Mouse (Mus musculus): ENCODE data around the gene Lim2.
"Not testable (repeated sequence)": the region's sequence is repeated elsewhere in the genome, so short reads cannot be mapped to it uniquely, and the experiment has no call there.

The Lim2 gene

DNA sequence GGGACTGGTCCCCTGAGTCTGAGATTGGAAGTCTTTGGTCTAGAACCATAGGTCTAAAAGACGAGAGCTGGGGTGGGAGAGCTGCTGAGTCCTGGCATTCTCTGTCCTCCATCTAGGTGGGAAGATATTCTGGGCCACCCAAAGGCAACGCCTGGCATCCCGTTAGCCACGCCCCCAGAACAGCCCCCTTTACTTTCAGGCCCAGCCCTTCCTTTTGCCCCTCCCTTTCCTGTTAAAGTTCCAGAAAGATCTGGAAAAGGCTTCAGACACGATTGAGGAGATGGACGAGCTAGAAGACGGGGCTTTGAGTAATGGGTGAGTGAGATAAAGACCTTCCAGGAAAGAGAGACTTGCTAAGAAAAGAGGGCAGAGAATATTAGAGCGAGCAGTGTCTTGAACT is at the start of gene Lim2:
Gene Lim2, plus strand, starts transcription at position 265 of the 400 bp plus-strand sequence.
- no peak for DNase-seq (ENCODE audit: low spot score in 2 of 2)

DNA sequence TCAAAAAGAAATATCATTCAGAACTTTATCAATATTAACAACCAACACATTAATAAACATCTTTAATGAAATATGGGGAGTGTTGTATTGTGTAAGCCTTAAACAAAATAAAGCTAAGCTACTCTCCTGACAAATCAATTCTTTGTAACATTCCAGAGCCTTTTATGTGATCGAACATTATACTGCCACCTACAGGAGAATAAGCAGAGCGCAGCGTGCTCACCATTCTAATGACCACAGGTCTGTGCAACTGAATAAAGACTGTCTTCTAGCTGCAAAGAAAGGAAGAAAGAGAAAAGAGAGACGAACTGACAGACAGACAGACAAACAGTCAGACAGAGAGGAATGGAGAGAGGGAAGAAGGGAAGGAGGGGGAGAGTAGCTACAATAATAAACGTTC is 49.2 kb upstream of the Lim2 start:
- DNase-seq (ENCODE audit: low spot score in 2 of 2), result no peak

DNA sequence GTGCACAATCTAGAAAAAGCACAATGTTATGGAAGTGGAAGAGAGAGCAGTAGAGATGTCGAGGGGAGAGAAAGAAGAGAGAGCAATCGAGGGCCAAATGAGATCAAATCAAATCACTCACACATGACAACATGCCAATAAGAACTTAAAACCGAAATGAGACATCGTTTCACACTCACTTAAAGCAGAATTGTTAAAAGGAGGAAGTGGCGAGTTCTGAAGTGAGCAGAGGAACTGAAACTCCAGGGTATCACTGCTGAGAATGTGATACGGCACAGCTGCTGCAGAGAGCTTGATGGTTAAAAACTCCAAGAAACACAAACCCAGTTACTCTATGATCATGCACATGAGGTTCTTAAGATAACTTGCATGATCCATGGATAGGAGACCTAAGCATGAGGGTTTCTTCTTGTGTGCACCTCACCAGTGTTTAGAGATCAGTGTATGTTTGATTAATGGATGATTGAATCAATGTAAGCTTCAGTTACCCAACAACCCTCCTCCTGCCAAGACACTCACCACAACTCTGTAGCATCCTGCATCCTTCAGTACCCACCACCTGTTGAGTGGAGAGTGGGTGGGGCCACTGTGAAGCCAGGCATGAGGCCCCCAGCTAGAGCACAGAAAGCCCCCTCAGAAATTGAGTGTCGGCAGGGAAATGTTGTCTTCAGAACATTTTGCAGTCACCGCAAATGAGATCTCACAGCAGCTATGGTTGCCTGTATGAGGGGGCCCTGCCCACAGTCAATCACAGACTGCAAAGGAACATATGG is 34.9 kb upstream of the Lim2 start:
- no peak for DNase-seq (ENCODE audit: low spot score in 2 of 2)

DNA sequence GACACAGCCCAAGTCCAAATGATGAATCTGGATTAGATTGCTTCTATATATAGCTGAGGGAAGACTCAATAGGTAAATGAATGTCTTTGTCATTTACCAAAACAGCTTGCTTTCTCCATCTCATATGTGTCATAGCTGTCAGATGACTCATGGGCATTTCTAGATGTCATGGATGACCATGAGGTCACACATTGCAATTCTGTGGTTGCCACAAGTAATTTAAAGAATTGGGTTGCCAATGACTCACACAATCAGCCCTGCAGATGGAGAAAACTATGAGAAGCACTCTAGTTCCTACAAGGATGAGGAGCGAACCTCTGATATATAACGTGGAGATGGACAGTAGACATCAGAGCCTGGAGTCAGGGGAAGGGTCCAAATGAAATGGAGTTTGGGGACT is 28.0 kb upstream of the Lim2 start:
- DNase-seq (ENCODE audit: low spot score in 2 of 2), result no peak

DNA sequence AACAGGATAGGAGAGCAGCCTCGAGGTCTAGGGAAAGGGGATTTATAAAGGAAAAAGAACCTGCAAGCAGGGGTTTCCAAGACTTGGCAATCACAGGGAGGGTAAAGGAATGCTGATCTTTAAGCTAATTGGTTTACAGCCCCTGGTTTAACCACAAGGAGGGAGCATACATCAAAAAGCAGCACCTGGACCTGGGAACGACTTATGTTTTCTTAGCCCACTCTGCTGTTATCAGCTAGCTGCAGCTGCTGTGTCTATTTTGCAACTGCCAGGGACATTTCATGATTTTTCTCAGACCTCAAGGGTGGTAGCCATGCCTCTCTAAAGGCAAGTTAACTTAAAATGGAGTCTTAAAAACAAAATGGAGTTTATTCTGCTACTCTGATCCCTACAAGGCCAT is 24.8 kb upstream of the Lim2 start:
- DNase-seq (ENCODE audit: low spot score in 2 of 2), result no peak

DNA sequence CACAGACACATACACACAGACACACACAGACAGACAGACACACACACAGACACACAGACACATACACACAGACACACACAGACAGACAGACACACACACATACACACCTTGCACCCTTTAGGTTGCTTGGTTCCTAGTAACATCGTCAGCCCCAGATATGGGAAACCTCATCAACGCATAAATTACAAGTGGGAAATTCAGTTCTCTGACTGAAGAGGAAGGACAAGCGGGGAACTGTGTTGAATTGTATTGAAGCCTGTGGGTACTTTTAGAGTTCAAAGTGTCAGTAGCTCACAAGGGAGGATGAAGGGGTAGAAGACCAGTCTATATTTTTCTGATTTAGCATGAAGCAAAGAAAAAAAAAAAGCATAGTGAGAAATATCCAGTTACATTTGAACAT is 19.9 kb upstream of the Lim2 start:
- no peak for DNase-seq (ENCODE audit: low spot score in 2 of 2)

DNA sequence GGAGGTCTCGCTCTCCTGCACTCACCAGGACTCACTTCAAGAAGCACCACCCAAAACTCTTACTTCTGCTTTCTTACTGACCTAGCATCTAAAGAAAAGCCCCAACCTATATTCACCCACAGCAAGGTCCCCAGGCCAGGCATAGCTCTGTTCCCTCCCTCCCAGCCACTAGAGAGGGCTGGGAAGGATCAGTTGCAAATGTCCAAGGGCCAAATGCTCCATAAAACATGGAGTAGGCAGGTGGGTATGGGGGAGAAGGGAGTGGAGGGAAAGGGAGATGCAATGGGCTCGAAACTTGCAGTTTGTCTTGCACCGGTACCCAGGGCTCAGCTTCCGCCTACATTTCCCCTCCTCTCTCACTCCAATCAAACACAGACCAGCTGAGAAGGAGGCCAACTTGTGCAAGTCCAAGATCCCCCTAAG is 19.3 kb upstream of the Lim2 start, which contains the start of gene Siglecg:
Gene Siglecg, plus strand, starts transcription at position 74 of the 423 bp plus-strand sequence.
- DNase-seq (ENCODE audit: low spot score in 2 of 2), result no peak

DNA sequence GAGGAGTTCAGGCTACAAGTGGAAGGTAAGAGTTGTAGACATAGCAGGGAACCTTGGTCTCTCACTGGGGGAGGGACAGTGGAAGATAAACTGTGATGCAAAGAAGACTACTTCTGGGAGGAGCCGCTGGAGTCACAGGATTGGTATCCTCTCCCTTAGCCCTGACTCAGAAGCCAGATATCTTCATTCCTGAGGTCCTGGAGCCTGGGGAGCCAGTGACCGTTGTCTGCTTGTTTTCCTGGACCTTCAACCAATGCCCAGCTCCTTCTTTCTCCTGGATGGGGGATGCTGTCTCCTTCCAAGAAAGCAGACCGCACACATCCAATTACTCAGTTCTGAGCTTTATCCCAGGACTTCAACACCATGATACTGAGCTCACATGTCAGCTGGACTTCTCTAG is 18.4 kb upstream of the Lim2 start:
- no peak for DNase-seq (ENCODE audit: low spot score in 2 of 2)

DNA sequence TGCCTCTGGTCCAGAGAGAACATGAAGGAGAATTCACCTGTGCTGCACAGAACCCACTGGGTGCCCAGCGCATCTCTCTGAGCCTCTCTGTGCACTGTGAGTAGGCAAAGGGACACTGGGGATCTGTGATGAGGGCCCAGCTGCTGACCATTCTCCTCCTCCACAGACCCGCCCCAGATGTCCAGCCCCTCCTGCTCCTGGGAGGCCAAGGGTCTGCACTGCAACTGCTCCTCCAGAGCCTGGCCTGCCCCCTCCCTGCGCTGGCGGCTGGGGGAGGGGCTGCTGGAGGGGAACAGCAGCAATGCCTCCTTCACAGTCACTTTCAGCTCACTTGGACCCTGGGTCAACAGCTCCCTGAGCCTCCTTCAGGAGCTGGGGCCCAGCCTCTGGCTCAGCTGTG is 15.7 kb upstream of the Lim2 start:
- DNase-seq (ENCODE audit: low spot score in 2 of 2), result not testable (repeated sequence)

DNA sequence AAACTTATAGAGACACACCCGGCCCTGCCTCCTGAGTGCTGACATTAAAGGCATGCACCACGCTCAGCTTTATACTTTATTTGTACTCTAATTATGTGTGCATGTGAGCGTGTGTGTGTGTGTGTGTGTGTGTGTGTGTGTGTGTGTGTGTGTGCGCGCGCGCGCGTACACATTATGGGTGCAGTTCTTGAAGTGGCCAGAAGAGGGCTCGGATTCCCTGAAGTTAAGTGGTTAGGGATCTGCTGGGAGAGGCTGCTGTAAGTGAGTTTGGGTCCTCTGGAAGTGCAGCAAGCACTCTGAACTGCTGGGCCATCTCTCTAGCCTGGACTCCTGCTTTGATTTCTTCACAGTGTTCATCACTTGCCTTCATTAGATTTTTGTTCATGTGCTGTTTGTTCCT is 10.2 kb upstream of the Lim2 start:
- no peak for DNase-seq (ENCODE audit: low spot score in 2 of 2)

DNA sequence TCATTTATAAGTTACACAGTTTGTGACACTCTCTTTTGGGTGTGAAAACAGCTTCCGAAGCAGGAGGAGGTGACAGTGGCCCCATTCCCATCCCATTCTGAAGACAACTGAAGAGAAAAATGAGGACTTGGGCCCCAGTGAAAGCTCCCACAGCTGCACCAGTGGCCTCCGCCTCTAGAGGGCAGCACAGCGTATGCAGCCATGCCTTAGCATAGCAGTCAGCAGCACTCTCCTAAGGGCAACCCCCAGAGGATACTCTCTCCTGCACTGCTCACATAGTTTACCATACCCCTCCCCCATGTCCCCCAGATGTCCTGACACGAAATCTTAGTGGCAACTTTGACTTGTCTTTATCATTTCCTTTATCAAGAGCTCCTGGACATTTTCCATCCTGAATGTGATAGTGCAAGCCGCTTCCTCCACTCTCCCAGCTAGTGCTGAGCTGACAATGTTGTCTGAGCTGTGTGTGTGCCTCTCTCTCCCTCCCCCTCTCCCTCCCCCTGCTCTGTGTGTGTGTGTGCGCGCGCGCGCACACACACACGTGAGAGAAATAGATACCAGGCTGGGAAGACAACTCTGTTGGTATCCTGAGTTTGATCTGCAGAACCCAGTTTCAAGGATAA is 4.4 kb upstream of the Lim2 start:
- DNase-seq (ENCODE audit: low spot score in 2 of 2), result peak; percentile 55 to 62

DNA sequence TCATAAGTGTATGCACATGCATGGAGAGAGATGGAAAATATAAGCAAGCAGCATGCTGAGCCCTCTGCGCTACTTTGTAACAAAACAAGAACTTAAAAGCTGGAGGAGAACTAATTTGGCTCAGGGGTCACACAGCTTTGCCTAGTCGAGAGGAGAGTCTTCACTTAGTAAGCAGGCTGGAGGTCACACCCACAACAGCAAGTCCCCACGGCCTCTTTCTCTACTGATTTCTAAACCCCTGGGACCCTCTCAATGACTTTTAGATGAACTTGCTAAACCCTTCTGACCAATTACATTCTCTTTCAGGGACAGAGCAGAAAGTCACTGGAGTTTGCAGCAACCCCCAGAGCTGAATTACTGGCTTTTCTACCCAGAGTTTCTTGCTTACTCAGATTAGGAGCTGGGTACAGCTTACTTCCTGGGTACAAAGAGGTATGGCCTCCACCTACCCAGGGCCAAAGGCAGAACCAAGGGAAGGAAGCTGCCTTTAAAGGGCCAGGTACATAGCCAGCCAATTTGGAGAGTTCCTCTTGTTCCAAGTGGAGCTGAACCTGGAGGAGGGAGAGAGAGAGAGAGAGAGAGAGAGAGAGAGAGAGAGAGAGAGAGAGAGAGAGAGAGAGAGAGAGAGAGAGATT is 3.4 kb upstream of the Lim2 start:
- DNase-seq (ENCODE audit: low spot score in 2 of 2), result no peak

DNA sequence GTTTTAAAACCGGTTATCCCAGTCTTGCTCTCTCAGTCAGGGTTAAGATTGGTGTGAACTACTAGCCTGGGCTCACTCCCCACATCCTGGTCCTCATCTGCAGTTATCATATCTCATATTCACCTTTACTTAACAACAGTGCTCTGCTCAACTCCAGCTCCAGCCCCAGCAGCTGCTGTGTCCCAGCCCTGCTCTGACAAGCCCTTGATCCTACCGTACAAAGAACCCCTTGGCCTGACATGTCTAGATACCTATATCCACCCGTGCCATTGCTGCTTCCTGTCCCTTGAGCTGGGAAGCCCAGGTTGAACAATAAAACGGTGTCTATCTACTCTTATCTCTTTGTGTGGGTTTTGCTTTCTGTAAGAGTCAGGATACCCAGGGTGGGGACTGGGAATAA is 2.0 kb downstream of the Lim2 start:
- DNase-seq (ENCODE audit: low spot score in 2 of 2), result no peak

DNA sequence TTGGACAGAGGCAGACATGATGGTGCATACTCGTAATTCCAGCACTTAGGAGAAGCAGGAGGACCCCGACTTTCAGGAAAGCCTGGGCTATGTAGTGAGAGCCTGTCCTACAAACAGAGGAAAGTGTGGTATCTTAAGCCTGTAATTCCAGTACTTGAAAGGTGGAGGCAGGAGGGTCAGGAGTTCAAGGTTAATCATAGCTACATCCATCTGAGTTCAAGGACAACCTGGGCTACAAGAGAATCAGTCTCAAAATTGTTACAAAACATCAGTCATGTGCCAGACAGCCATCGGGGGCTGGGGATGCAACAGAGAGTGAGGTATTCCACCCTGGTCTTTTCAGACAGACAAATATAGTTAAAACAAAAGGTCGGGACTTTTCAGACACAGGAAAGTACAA is 5.4 kb downstream of the Lim2 start:
- no peak for DNase-seq (ENCODE audit: low spot score in 2 of 2)

DNA sequence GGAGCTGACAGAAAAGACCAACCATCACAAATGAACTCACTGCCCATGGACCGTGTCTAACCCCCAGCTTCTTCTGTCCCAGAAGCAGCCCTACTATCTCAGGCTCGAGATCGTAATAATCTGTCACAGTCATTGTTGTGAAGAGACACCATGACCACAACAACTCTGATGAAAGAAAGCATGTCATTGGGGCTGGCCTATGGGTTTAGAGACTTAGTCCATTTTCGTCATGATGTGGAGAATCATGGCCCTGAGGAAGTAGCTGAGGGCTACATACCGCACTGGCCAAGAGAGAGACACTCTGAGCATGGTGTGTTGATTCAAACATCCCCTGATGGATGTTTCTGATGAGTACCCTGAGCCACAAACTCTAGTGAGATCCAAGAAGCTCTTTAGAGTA is 7.2 kb downstream of the Lim2 start:
- DNase-seq (ENCODE audit: low spot score in 2 of 2), result no peak

DNA sequence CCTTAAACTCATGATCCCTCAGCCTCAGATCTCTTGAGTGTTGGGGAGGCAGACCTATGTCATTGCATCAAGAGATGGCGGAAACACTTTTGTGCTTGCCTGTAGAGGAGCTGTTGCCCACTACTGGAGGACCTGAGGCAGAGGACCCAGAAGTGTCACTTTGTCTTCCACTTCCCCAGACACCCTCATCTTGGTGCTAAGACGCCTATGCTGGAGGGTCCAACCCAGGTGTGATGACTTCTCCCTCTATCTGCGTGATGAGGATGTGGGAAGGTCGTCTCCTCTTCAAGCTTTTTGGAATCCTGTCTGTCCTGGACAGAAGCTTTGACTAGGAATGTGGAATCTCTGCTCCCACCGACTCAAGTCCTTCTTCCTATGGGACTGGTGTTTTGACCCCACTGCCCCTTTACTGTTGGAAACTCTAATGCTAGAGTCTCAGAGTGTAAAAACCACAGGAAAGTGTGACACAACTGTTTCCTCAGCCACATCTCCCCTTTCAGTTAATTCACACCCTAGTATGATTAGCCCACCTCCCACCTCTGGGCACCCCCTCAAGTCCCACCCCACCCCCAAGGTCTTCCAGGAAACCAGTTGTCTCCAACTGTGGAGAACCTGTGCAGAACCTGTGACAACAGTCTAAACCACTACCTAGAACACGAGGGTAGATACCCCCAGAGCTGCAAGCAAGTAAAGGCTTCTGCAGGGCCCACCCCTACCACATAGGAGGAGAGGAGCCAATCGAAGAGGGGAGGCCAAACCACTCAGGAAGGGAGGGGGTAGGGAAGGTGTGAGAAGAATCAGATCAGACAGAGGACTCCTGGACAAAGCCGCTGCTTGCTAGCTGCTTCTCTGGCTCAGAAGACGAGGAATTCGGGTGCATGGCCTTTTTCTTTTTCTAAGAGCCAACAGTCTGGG is 9.1 kb downstream of the Lim2 start, which contains the start of gene Nkg7:
Gene Nkg7, plus strand, starts transcription at position 733 of the 915 bp plus-strand sequence.
- DNase-seq (ENCODE audit: low spot score in 2 of 2), result no peak

DNA sequence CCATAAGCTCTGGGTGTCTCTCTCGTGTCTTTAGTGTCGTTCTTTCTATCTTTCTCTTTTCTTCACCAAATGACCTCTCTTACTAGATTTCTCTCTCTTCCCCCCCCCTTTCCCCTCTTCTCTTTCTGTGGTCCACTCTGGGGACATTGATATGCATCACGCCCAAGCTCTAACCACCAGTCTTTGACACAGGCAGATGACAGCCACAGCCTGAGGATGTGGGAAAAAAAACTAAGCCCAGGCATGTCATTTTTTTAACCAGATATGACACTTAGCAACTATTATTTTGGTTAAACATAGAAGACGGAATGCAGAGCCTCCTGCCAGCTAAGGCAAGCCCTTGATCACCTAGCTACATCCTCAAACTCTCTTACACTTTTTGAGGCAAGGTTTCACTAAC is 11.1 kb downstream of the Lim2 start:
- no peak for DNase-seq (ENCODE audit: low spot score in 2 of 2)

DNA sequence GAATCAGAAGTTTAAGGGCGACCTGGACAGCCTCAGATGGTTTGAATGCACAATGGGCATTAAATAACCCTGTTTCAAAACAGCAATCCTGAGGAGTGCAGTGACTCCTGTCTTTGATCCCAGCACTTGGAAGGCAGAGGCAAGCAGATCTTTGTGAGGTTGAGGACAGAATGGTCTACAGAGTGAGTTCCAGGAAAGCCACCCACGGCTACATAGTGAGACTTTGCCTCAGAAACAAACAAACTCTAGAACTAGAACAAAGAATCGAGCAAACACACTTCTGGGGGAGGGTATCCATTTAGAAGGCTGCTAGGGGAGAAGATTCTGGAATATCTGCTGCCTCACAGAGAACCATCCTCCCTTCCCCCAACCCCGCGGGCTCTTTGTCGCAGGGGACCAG is 13.0 kb downstream of the Lim2 start, which contains the start of gene Cldnd2:
Gene Cldnd2, plus strand, starts transcription at position 301 of the 400 bp plus-strand sequence.
- no peak for DNase-seq (ENCODE audit: low spot score in 2 of 2)

DNA sequence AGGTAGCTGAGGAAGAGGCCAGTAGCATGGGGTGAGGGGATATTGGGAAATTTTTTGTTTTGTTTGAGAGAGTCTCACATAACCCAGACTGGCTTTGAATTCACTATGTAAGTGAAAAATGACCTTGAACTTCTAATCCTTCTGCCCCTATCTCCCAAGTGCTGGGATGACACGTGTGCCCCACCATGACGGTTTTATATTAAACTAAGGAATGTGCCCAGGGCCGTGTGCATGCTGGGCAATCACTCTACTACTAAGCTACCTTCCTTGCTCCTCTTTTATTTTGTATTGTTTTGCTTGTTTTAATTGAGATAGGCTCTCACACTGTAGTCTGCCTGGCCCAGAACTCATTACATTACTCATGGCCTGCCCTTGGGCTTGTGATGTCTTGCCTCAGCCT is 13.6 kb downstream of the Lim2 start:
- no peak for DNase-seq (ENCODE audit: low spot score in 2 of 2)

DNA sequence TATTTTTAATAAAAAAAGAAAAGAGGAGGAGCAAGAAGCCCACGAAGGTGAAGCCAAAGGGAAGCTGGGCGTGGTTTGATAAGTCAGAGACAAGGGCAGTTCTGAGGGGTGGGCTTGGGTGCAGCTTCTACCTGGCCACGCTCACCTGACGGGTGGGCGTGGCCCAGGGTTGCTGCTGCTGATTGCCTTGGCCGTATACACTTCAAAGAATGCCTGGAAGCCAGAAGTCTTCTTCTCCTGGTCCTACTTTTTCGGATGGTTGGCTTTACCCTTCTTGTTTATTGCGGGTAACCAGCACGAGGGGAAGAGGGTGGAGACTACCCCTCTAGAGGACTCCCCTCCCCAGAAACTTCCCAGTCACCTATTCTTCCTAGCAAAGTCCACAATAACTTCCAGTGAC is 15.2 kb downstream of the Lim2 start:
- DNase-seq (ENCODE audit: low spot score in 2 of 2), result no peak

DNA sequence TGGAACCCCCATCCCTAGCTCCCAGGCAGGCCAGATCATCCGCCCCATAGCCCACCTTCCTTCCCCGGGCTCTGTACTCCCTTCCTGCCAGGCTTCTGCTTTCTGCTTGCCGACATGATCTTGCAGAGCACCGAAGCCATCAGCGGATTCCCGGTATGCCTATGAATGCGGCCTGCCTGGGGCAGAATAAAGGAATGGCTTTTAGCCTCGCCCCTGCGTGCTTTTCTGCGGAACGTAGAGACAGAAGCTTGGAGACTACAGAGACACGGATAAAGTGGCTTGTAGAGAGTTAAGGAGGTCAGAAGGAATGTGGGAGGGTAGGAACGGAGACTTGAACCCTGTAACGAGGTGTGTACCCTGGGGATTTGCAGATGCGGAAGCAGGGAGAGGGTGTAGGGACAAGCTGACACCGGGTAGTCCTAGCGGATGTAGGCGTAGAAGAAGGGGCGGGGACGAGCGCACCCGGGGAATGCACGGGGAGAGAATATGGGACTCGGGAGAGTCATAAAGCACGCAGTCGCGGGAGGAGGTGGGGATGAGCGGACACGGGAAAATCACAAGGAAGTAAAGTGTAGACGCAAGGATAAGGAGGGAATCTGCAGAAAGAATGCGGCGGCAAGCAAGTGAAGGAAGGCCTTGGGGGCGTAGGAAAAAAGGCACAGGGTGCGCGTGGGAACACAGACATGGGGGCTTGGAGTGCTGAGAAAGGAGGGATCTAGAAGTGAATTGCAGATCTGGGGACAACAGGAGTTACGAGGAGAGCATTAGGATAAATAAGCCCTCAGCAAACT is 15.9 kb downstream of the Lim2 start:
- peak; percentile 40 to 58 for DNase-seq (ENCODE audit: low spot score in 2 of 2)
